Mouse (Mus musculus) limb, embryonic 11.5 days (tissue): ENCODE measurements around the gene Slc39a11. TPM values are rescaled to one million over a fixed set of nuclear protein-coding genes. Genes with fewer than 3 reads are reported as not detected.

ENCODE experiments used
- ATAC-seq: fragments of 200-750 bp; cut with Nextera tagmentation; 2 replicates; pipeline ENCODE4 v1.8.0; 2017; ENCODE audit warnings: low read depth; ENCODE audit not compliant: insufficient number of reproducible peaks, low FRiP score, low TSS enrichment
- DNase-seq: peaks from one replicate; pipeline ENCODE4 v3.0.0-alpha.2; 2015; ENCODE audit warnings: low spot score
- H3K27ac ChIP-seq: fragments of 300-500 bp; sonication (generic); replicated peaks from 2 replicates; pipeline ENCODE4 v1.5.1; 2014; ENCODE audit warnings: low read depth, mild to moderate bottlenecking, low read length
- H3K27me3 ChIP-seq: fragments of 300-500 bp; sonication (generic); 2 replicates; pipeline ENCODE4 v1.6.1; 2014; ENCODE audit warnings: mild to moderate bottlenecking, low read length, mixed read lengths; ENCODE audit not compliant: control insufficient read depth, insufficient read depth
- H3K36me3 ChIP-seq: fragments of 300-500 bp; sonication (generic); 2 replicates; pipeline ENCODE4 v1.6.1; 2014; ENCODE audit warnings: mild to moderate bottlenecking, low read length, moderate library complexity, mixed read lengths; ENCODE audit not compliant: control insufficient read depth, insufficient read depth
- H3K4me1 ChIP-seq: fragments of 300-500 bp; sonication (generic); 2 replicates; pipeline ENCODE4 v1.6.1; 2014; ENCODE audit warnings: low read length, mixed read lengths; ENCODE audit not compliant: control insufficient read depth, insufficient read depth
- H3K4me2 ChIP-seq: fragments of 300-500 bp; sonication (generic); 2 replicates; pipeline ENCODE4 v1.6.1; 2014; ENCODE audit warnings: low read depth, mild to moderate bottlenecking, moderate library complexity; ENCODE audit not compliant: severe bottlenecking
- H3K4me3 ChIP-seq: fragments of 300-500 bp; sonication (generic); 2 replicates; pipeline ENCODE4 v1.5.1; 2014; ENCODE audit warnings: low read depth, low read length
- H3K9ac ChIP-seq: fragments of 300-500 bp; sonication (generic); 2 replicates; pipeline ENCODE4 v1.6.1; 2014; ENCODE audit warnings: mild to moderate bottlenecking, low read length
- H3K9me3 ChIP-seq: fragments of 300-500 bp; sonication (generic); 2 replicates; pipeline ENCODE4 v1.6.1; 2016; ENCODE audit warnings: low read length; ENCODE audit not compliant: control insufficient read depth
- WGBS: fragments of 180-500 bp; shearing (Covaris S2); extraction: QIAGEN DNeasy Blood & Tissue Kit; methylation state at CpG from one replicate; pipeline ENCODE4 v1.1.7; 2014; 5-methylcytosine and 5-hydroxymethylcytosine counted together
- polyA plus RNA-seq: library from polyadenylated mRNA; unstranded; fragments of >200 nt; fragmentation: Nextera tagmentation; extraction: Ambion mirVana; gene quantifications from 2 replicates; pipeline ENCODE4 v1.2.1, GENCODE M21; 2014

Gene Slc39a11
- polyA plus RNA-seq, 1 experiment from 2014 or later, result 14.9 TPM

GRCm38 (mm10) chr11:113407474-113407873 lies 242.4 kb downstream of the Slc39a11 start:
- no peaks in the 10 kb centered on the region for H3K4me1 ChIP-seq
- 92% methylated on average over 4 of the region's 4 CpGs for WGBS
- no peak overlapping the region for H3K4me3 ChIP-seq
- H3K9me3 ChIP-seq, result no peaks in the 10 kb centered on the region
- no peak for ATAC-seq
- H3K27me3 ChIP-seq, result no peaks in the 10 kb centered on the region
- no peak overlapping the region for H3K4me2 ChIP-seq
- no peak overlapping the region for H3K9ac ChIP-seq
- H3K27ac ChIP-seq, result no peak overlapping the region
- H3K36me3 ChIP-seq, result no peaks in the 10 kb centered on the region
- no peak for DNase-seq

GRCm38 (mm10) chr11:113400868-113401267 lies 249.0 kb downstream of the Slc39a11 start:
- peaks cover 6% of the 10 kb centered on the region; the same call in 1 of the 2 replicates for H3K9me3 ChIP-seq
- H3K4me1 ChIP-seq, result no peaks in the 10 kb centered on the region
- DNase-seq, result no peak
- H3K9ac ChIP-seq, result no peak overlapping the region
- H3K4me3 ChIP-seq, result no peak overlapping the region
- no peak overlapping the region for H3K4me2 ChIP-seq
- no peaks in the 10 kb centered on the region for H3K36me3 ChIP-seq
- no peak for ATAC-seq
- no peaks in the 10 kb centered on the region for H3K27me3 ChIP-seq
- H3K27ac ChIP-seq, result no peak overlapping the region
- WGBS, result 95% methylated on average over 4 of the region's 4 CpGs

GRCm38 (mm10) chr11:113399601-113400000 lies 250.3 kb downstream of the Slc39a11 start:
- H3K4me2 ChIP-seq, result no peak overlapping the region
- no peak overlapping the region for H3K27ac ChIP-seq
- peaks cover 6% of the 10 kb centered on the region; the same call in 1 of the 2 replicates for H3K9me3 ChIP-seq
- no peaks in the 10 kb centered on the region for H3K36me3 ChIP-seq
- H3K4me3 ChIP-seq, result no peak overlapping the region
- no peak overlapping the region for H3K9ac ChIP-seq
- no peaks in the 10 kb centered on the region for H3K27me3 ChIP-seq
- ATAC-seq (no peak), DNase-seq (no peak)
- 88% methylated on average over 11 of the region's 11 CpGs for WGBS
- H3K4me1 ChIP-seq, result no peaks in the 10 kb centered on the region

GRCm38 (mm10) chr11:113397394-113397793 lies 252.5 kb downstream of the Slc39a11 start:
- H3K4me3 ChIP-seq, result no peak overlapping the region
- no peak overlapping the region for H3K27ac ChIP-seq
- no peak for ATAC-seq
- no peaks in the 10 kb centered on the region for H3K27me3 ChIP-seq
- no peak for DNase-seq
- WGBS, result 70% methylated on average over 1 of the region's 1 CpGs
- H3K4me1 ChIP-seq, result no peaks in the 10 kb centered on the region
- H3K9me3 ChIP-seq, result peaks cover 6% of the 10 kb centered on the region; the same call in 1 of the 2 replicates
- no peaks in the 10 kb centered on the region for H3K36me3 ChIP-seq
- H3K9ac ChIP-seq, result no peak overlapping the region
- H3K4me2 ChIP-seq, result no peak overlapping the region

- Histone ChIP-seq H3K27ac (no peak overlapping the region), H3K4me2 (no peak overlapping the region), H3K9me3 (peaks cover 6% of the 10 kb centered on the region; the same call in 1 of the 2 replicates), H3K4me1 (peaks cover 11% of the 10 kb centered on the region), H3K4me3 (no peak overlapping the region), H3K27me3 (no peaks in the 10 kb centered on the region), H3K9ac (no peak overlapping the region), H3K36me3 (no peaks in the 10 kb centered on the region)
- ATAC-seq, result no peak
- WGBS, result 79% methylated on average over 23 of the region's 23 CpGs
- no peak for DNase-seq
Observed at GRCm38 (mm10) chr11:113393366-113394150, 256.3 kb downstream of the Slc39a11 start.

- Histone ChIP-seq H3K36me3 (no peaks in the 10 kb centered on the region), H3K27ac (no peak overlapping the region), H3K4me3 (no peak overlapping the region), H3K4me2 (no peak overlapping the region), H3K9me3 (no peaks in the 10 kb centered on the region), H3K27me3 (no peaks in the 10 kb centered on the region), H3K4me1 (peaks cover 11% of the 10 kb centered on the region), H3K9ac (no peak overlapping the region)
- 92% methylated on average over 12 of the region's 12 CpGs for WGBS
- ATAC-seq (no peak), DNase-seq (no peak)
Observed at GRCm38 (mm10) chr11:113391664-113392063, 258.2 kb downstream of the Slc39a11 start.

GRCm38 (mm10) chr11:113389637-113390036 lies 260.2 kb downstream of the Slc39a11 start:
- no peak overlapping the region for H3K9ac ChIP-seq
- H3K4me2 ChIP-seq, result no peak overlapping the region
- no peak overlapping the region for H3K27ac ChIP-seq
- DNase-seq, result peak; percentile 45
- H3K36me3 ChIP-seq, result no peaks in the 10 kb centered on the region
- no peaks in the 10 kb centered on the region for H3K9me3 ChIP-seq
- no peak overlapping the region for H3K4me3 ChIP-seq
- 35% methylated on average over 6 of the region's 6 CpGs for WGBS
- peaks cover 11% of the 10 kb centered on the region for H3K4me1 ChIP-seq
- no peaks in the 10 kb centered on the region for H3K27me3 ChIP-seq
- no peak for ATAC-seq

GRCm38 (mm10) chr11:113382674-113383571 lies 267.0 kb downstream of the Slc39a11 start:
- H3K27me3 ChIP-seq, result no peaks in the 10 kb centered on the region
- ATAC-seq, result no peak
- H3K9me3 ChIP-seq, result no peaks in the 10 kb centered on the region
- H3K4me3 ChIP-seq, result no peak overlapping the region
- WGBS, result 32% methylated on average over 10 of the region's 10 CpGs
- no peaks in the 10 kb centered on the region for H3K36me3 ChIP-seq
- no peak overlapping the region for H3K9ac ChIP-seq
- peaks cover 13% of the 10 kb centered on the region for H3K4me1 ChIP-seq
- H3K4me2 ChIP-seq, result no peak overlapping the region
- DNase-seq, result peak; percentile 44
- no peak overlapping the region for H3K27ac ChIP-seq
